Mouse (Mus musculus): ENCODE measurements around the gene Ankrd37.

Gene Ankrd37

DNA sequence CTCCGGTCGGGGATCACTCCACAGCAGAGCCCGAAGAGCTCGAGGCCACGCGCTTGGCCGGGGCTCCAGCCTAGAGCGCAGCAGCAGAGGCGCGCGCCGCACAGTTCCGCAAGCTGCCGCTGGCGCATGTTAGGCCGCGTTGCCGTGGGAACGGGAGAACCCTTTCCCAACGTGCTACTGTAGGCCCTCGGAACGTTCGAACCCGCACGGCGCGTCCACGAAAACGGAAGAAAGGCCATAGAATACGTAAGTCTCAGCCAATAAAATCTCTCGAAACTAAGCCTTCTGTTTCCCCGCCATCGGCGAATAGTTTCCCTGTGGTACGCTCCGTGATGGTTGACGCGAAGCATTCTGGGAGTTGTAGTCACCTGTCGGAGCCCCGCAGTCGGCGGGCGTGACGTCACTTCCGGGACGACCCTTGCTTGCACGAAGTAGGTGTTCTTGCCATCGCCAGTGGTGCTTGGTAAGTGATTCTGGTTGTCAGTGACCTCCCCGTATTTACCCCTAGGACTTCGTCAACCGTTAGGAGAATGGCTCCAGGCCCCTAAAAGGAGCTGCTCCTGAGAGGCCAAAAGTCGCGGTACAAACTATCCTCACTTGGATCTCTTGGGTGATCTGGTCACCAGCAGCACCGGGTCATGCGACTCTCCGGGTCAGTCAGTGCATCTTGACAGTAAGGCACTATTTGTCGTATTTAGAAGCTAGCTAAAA, 30.2 kb downstream of the Ankrd37 start, which contains the start of the genes 1700029J07Rik and Ufsp2:
Gene 1700029J07Rik (minus strand): TSS at position 127 of the 711 bp plus-strand sequence.
Gene Ufsp2 (plus strand): TSS at position 403 of the 711 bp plus-strand sequence.
- peak; percentile 99 for DNase-seq (ENCODE audit: low read depth, low spot score)

GRCm38 (mm10) chr8:45973988-45974505, 31.5 kb downstream of the Ankrd37 start:
- DNase-seq (ENCODE audit: low read depth, low spot score), result no peak

- no peak for DNase-seq (ENCODE audit: low read depth, low spot score)
These were observed 34.6 kb downstream of the Ankrd37 start for GRCm38 (mm10) chr8:45970894-45971293.

DNA sequence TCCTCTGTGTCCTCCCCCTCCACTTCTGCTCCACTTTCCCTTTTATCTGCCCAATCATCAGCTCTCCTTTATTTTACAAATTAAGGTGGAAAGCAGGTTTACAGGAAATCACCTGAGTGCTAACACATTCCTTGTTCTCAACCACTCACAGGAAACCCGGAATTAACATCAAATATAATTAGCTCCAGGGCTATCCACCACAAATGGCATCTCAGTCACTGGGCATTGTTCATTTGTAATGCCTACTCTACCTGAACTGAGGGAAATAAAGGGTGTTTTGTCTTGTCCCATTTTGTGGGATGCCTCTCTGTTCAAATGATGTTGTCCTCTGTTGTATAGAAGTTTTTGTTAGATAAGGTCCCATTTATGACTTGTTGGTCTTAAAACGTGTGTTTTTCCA, 54.9 kb downstream of the Ankrd37 start:
- DNase-seq (ENCODE audit: low read depth, low spot score), result no peak
